Mouse (Mus musculus) heart, embryonic 11.5 days (tissue): ENCODE measurements around the gene Gorasp1. TPM values are rescaled to one million over a fixed set of nuclear protein-coding genes. Genes with fewer than 3 reads are reported as not detected.
A peak's percentile ranks its signal among the peaks of the same experiment; 100 is the strongest.

Experiments used
- ATAC-seq: fragments of 200-750 bp; cut with Nextera tagmentation; replicated peaks from 2 replicates; pipeline ENCODE4 v1.8.0; 2017; ENCODE audit warnings: moderate library complexity; ENCODE audit not compliant: insufficient number of reproducible peaks, low FRiP score, low TSS enrichment
- H3K27ac ChIP-seq: fragments of 300-500 bp; sonication (generic); 2 replicates; pipeline ENCODE4 v1.5.1; 2014; ENCODE audit warnings: mild to moderate bottlenecking, low read depth, low read length
- H3K27me3 ChIP-seq: fragments of 300-500 bp; sonication (generic); 2 replicates; pipeline ENCODE4 v1.6.1; 2014; ENCODE audit warnings: mild to moderate bottlenecking, low read length, mixed read lengths; ENCODE audit not compliant: control insufficient read depth, insufficient read depth
- H3K36me3 ChIP-seq: fragments of 300-500 bp; sonication (generic); 2 replicates; pipeline ENCODE4 v1.6.1; 2014; ENCODE audit warnings: mild to moderate bottlenecking, low read length, moderate library complexity, mixed read lengths; ENCODE audit not compliant: control insufficient read depth, insufficient read depth
- H3K4me1 ChIP-seq: fragments of 300-500 bp; sonication (generic); 2 replicates; pipeline ENCODE4 v1.6.1; 2014; ENCODE audit warnings: low read length; ENCODE audit not compliant: control insufficient read depth, insufficient read depth
- H3K4me2 ChIP-seq: fragments of 300-500 bp; sonication (generic); 2 replicates; pipeline ENCODE4 v1.6.1; 2014; ENCODE audit warnings: mild to moderate bottlenecking, moderate library complexity
- H3K4me3 ChIP-seq: fragments of 300-500 bp; sonication (generic); 2 replicates; pipeline ENCODE4 v1.5.1; 2014; ENCODE audit warnings: low read depth, low read length
- H3K9ac ChIP-seq: fragments of 300-500 bp; sonication (generic); 2 replicates; pipeline ENCODE4 v1.6.1; 2014; ENCODE audit warnings: mild to moderate bottlenecking, low read depth, low read length, moderate library complexity
- H3K9me3 ChIP-seq: fragments of 300-500 bp; sonication (generic); replicated peaks from 2 replicates; pipeline ENCODE4 v1.6.1; 2016; ENCODE audit warnings: low read length; ENCODE audit not compliant: control insufficient read depth
- WGBS: fragments of 180-500 bp; shearing (Covaris S2); extraction: QIAGEN DNeasy Blood & Tissue Kit; methylation state at CpG from one replicate; pipeline ENCODE4 v1.1.7; 2014; ENCODE audit not compliant: insufficient replicate concordance; 5-methylcytosine and 5-hydroxymethylcytosine counted together
- polyA plus RNA-seq: library from polyadenylated mRNA; unstranded; fragments of >200 nt; fragmentation: Nextera tagmentation; extraction: Ambion mirVana; gene quantifications from 2 replicates; pipeline ENCODE4 v1.2.1, GENCODE M21; 2014

Gene Gorasp1
- polyA plus RNA-seq, 1 experiment from 2014 or later, result 18.0 TPM

- Histone ChIP-seq H3K27me3 (no peaks in the 10 kb centered on the region), H3K4me2 (no peak overlapping the region), H3K9me3 (no peaks in the 10 kb centered on the region), H3K27ac (no peak overlapping the region), H3K4me3 (no peak overlapping the region), H3K4me1 (no peaks in the 10 kb centered on the region), H3K36me3 (peaks cover 11% of the 10 kb centered on the region), H3K9ac (no peak overlapping the region)
- ATAC-seq, result no peak
- WGBS, result 79% methylated on average over 12 of the region's 12 CpGs
Observed at GRCm38 (mm10) chr9:119902410-119903151, 34.8 kb downstream of the Gorasp1 start.

GRCm38 (mm10) chr9:119899446-119899845 is 37.9 kb downstream of the Gorasp1 start:
- H3K9ac ChIP-seq, result no peak overlapping the region
- H3K27ac ChIP-seq, result no peak overlapping the region
- ATAC-seq, result no peak
- no peak overlapping the region for H3K4me3 ChIP-seq
- H3K27me3 ChIP-seq, result no peaks in the 10 kb centered on the region
- no peak overlapping the region for H3K4me2 ChIP-seq
- no peaks in the 10 kb centered on the region for H3K36me3 ChIP-seq
- H3K4me1 ChIP-seq, result peaks cover 9% of the 10 kb centered on the region
- WGBS, result 88% methylated on average over 2 of the region's 2 CpGs
- H3K9me3 ChIP-seq, result no peaks in the 10 kb centered on the region

- peak overlapping the region; percentile 99 for H3K4me3 ChIP-seq
- H3K4me1 ChIP-seq, result peaks cover 9% of the 10 kb centered on the region
- no peaks in the 10 kb centered on the region for H3K27me3 ChIP-seq
- peak overlapping the region; percentile 90 for H3K9ac ChIP-seq
- H3K4me2 ChIP-seq, result peak overlapping the region; percentile 93
- WGBS, result 1% methylated on average over 57 of the region's 71 CpGs
- no peaks in the 10 kb centered on the region for H3K9me3 ChIP-seq
- H3K27ac ChIP-seq, result peak overlapping the region; percentile 71
- ATAC-seq, result peak; percentile 83
- no peaks in the 10 kb centered on the region for H3K36me3 ChIP-seq
Observed at GRCm38 (mm10) chr9:119895040-119895721, 42.2 kb downstream of the Gorasp1 start.

GRCm38 (mm10) chr9:119894339-119895009 is 42.9 kb downstream of the Gorasp1 start, which contains the start of gene Wdr48:
Wdr48 (plus strand) TSS chr9:119894878.
- peak; percentile 99 for ATAC-seq
- peak within 1 kb of the TSS; percentile 99 for H3K4me3 ChIP-seq

GRCm38 (mm10) chr9:119893881-119894280 is 43.5 kb downstream of the Gorasp1 start:
- Histone ChIP-seq H3K4me3 (no peak overlapping the region; the same call in 1 of the 2 replicates), H3K27me3 (no peaks in the 10 kb centered on the region), H3K36me3 (no peaks in the 10 kb centered on the region), H3K4me1 (peaks cover 9% of the 10 kb centered on the region), H3K9me3 (no peaks in the 10 kb centered on the region), H3K27ac (no peak overlapping the region), H3K9ac (peak overlapping the region; percentile 73; the same call in 1 of the 2 replicates), H3K4me2 (peak overlapping the region; percentile 77)
- 84% methylated on average over 5 of the region's 5 CpGs for WGBS
- no peak for ATAC-seq

More at GRCm38 (mm10) chr9:119894339-119895009, 42.9 kb downstream of the Gorasp1 start, which contains the start of gene Wdr48:
- Histone ChIP-seq H3K4me1 (peaks cover 9% of the 10 kb centered on the region), H3K9ac (peak within 1 kb of the TSS; percentile 90), H3K4me2 (peak within 1 kb of the TSS; percentile 93), H3K27ac (peak within 1 kb of the TSS; percentile 71), H3K27me3 (no peaks in the 10 kb centered on the region), H3K9me3 (no peaks in the 10 kb centered on the region), H3K36me3 (no peaks in the 10 kb centered on the region)
- WGBS, result 3% methylated on average over 34 of the region's 34 CpGs

GRCm38 (mm10) chr9:119890692-119891091 is 46.7 kb downstream of the Gorasp1 start:
- WGBS, result 50% methylated on average over 2 of the region's 2 CpGs
- Histone ChIP-seq H3K4me2 (no peak overlapping the region), H3K27ac (no peak overlapping the region), H3K9me3 (no peaks in the 10 kb centered on the region), H3K4me1 (peaks cover 4% of the 10 kb centered on the region), H3K36me3 (no peaks in the 10 kb centered on the region), H3K9ac (no peak overlapping the region), H3K27me3 (no peaks in the 10 kb centered on the region), H3K4me3 (no peak overlapping the region)
- no peak for ATAC-seq

- Histone ChIP-seq H3K36me3 (no peaks in the 10 kb centered on the region), H3K4me1 (no peaks in the 10 kb centered on the region; the same call in 1 of the 2 replicates), H3K27me3 (no peaks in the 10 kb centered on the region), H3K27ac (no peak overlapping the region), H3K4me2 (no peak overlapping the region), H3K9me3 (no peaks in the 10 kb centered on the region), H3K4me3 (no peak overlapping the region), H3K9ac (no peak overlapping the region)
- 84% methylated on average over 9 of the region's 9 CpGs for WGBS
- no peak for ATAC-seq
Observed at GRCm38 (mm10) chr9:119889446-119889845, 47.9 kb downstream of the Gorasp1 start.

GRCm38 (mm10) chr9:119888843-119889246 is 48.5 kb downstream of the Gorasp1 start:
- H3K4me3 ChIP-seq, result no peak overlapping the region
- H3K4me1 ChIP-seq, result no peaks in the 10 kb centered on the region
- ATAC-seq, result no peak
- H3K9me3 ChIP-seq, result no peaks in the 10 kb centered on the region
- H3K4me2 ChIP-seq, result no peak overlapping the region
- no peaks in the 10 kb centered on the region for H3K36me3 ChIP-seq
- 66% methylated on average over 2 of the region's 2 CpGs for WGBS
- H3K27ac ChIP-seq, result no peak overlapping the region
- no peak overlapping the region for H3K9ac ChIP-seq
- H3K27me3 ChIP-seq, result no peaks in the 10 kb centered on the region
